Mouse (Mus musculus) monocyte, adult 59 days (primary cell): ENCODE results near the gene Mrps22. TPM values are rescaled to one million over a fixed set of nuclear protein-coding genes. Genes with fewer than 3 reads are reported as not detected.

Experiments
- total RNA-seq, 2 experiments: library from RNA; stranded (reverse); gene quantifications; one replicate each; pipeline ENCODE4 v1.2.4; 2023

Gene Mrps22
- total RNA-seq: 1 to 10 TPM; 8.9 TPM

GRCm38 (mm10) chr9:98601156-98601836 is at the start of gene Mrps22:
Gene Mrps22 (minus strand): TSS chr9:98601660.

DNA sequence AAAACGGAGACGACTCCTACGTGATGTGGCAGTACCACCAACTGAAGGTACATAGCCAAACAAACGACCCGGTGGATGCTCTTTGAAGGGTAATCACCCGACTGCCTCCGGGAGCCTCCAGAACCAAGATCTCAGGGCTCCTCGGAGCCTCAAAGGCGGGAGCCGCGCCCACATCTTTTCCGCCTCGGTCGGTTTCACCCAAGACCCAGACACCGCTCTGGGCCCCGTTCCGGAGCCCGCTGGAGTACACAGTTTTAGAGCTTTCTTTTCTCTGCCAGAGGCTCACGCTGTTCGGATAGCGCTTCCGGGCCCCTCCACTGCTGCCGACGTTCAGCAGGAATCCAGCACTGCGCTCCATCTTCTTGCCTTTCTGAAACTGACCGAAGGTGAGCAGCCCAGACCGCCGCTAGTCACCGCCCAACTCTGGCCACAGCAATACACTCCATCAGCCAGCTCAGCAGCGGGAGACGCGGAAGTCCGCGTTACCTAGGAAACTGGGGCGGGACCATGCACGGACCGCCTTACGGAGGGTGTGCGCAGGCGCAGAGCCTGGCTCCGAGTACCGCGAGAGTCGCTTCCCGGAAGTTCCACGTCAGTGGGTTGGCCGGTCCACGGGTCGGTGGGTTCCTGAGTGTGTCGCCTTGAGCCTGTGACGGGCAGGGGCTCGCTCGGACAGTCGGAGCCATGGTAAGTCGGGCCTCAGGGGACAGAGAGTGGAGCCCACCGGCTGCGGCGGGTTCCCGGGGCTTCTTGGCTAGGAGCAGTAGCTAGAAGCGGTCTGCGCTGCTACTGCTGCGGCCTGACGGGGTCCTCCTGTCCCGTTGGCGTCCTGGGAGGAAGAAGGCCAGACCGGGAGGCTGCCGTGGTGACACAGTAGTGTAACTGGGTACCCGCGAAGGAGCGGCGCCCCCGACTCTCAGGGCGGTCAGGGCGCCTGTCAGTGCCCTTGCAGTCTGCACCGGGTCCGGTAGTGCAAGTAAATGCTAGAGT is 38.0 kb downstream of the Mrps22 start, which contains the start of gene Copb2:
TSS of gene Copb2 (plus strand) at position 585 of the 990 bp plus-strand sequence.

Other genes starting within 250 kb of the Mrps22 start
- gene Rbp1, start 178.7 kb downstream of the Mrps22 start, total RNA-seq: not detected
- not detected for gene Rbp2, start 115.5 kb downstream of the Mrps22 start, total RNA-seq
- 10 to 100 TPM; 93.7 to 98.4 TPM for gene Copb2, start 37.9 kb downstream of the Mrps22 start, total RNA-seq
- not detected for gene Prr23a1, start 240.8 kb upstream of the Mrps22 start, total RNA-seq